Mouse (Mus musculus): ENCODE data around the gene Hbb-bs.

- TF ChIP-seq CTCF (IDR thresholded peaks at IDR 0.05; ENCODE audit: low read depth) (no peak), EP300 (IDR thresholded peaks at IDR 0.05; ENCODE audit: low read depth) (peak; percentile 80; the same call in 1 of the 2 replicates)
Measured at GRCm38 (mm10) chr7:103813766-103814165, 14.1 kb downstream of the Hbb-bs start, which contains the start of gene Hbb-bt.
